Mouse (Mus musculus): ENCODE measurements around the gene Smim27.

DNA sequence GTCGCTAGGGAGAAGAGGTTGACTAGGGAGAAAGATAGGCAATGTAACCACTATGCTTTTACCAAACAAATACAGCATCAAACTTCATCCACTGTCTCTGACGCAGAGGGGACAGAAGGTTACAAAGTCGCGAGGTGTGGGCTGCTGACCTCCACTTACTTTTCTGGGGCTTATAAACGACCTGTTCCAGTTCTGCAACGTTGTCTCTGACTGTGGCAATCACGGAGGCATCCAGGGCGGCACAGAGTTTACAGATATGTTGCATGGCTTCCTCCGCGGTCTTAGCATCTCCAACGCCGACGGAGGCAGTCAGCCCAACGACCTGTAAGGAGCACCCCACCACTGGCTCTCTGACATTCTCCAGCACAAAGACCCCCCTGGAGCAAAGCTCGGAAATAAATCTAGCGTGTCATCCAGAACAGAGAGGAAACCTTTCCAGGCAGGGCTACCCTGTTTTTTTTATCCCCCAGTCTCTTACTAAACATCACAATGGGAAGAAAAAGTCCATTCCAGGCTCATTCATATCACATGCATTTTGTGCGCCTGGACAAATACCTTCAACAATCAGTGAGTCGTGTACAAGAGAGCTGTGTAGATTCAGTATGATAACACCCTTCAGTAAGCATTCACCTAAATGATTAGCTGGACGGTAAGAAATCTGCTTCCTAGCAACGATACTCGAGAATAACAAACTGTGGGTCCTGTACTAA lies 47.3 kb upstream of the Smim27 start:
- TF ChIP-seq USF1 (IDR thresholded peaks at IDR 0.05; ENCODE audit: low read depth): no peak
- no peak for TF ChIP-seq MAX (IDR thresholded peaks at IDR 0.05; ENCODE audit: low read depth)
- no peak for TF ChIP-seq POLR2A (IDR thresholded peaks at IDR 0.05; ENCODE audit: insufficient read length, low read depth)
- TF ChIP-seq MYOD1 (IDR thresholded peaks at IDR 0.05; ENCODE audit: control insufficient read depth in 1 of 3, insufficient read length in 2 of 3, low read depth in 2 of 3): no peak
- TF ChIP-seq E2F4 (IDR thresholded peaks at IDR 0.05; ENCODE audit: insufficient read depth): no peak
- TF ChIP-seq CEBPB (IDR thresholded peaks at IDR 0.05; ENCODE audit: insufficient read depth, poor library complexity, severe bottlenecking): no peak
- no peak for TF ChIP-seq TCF12 (IDR thresholded peaks at IDR 0.05; ENCODE audit: insufficient read depth, poor library complexity, severe bottlenecking)
